Mouse (Mus musculus): ENCODE measurements around the gene Slc35d2.

Gene Slc35d2

DNA sequence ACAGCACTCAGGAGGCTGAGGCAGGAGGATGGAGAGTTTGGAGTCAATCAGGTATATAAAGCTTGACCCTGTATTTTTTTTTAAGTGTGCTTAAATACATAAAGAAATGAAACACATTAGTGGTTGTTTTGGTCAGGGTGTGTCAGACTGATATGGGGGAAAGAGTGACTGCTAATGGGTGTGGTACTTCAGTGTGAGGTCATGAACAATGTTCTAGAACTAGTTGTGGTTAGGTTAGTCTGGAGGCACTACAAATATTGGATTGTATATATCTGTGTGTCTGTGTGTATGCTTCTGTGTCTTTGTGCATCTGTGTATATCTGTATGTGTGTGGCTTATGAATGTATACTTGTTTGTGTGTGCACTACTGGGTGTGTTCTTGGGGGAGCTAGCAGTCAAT lies 79.6 kb downstream of the Slc35d2 start:
- DNase-seq, result no peak

- no peak for DNase-seq
Observed at GRCm38 (mm10) chr13:64048467-64048866, 80.7 kb downstream of the Slc35d2 start.

Measured in embryo, embryonic 11 days (tissue).